Mouse (Mus musculus) T-helper 1 cell (primary cell): Measurements from ENCODE around the gene Il12rb2.

Experiments
- in situ Hi-C: fragments of 300-600 bp; cut with MboI, MseI; formaldehyde crosslinking; loops from one replicate; pipeline ENCODE4 v1.15.1; 2025; ENCODE audit warnings: high pct_unique_total_duplicates

Il12rb2 gene

DNA sequence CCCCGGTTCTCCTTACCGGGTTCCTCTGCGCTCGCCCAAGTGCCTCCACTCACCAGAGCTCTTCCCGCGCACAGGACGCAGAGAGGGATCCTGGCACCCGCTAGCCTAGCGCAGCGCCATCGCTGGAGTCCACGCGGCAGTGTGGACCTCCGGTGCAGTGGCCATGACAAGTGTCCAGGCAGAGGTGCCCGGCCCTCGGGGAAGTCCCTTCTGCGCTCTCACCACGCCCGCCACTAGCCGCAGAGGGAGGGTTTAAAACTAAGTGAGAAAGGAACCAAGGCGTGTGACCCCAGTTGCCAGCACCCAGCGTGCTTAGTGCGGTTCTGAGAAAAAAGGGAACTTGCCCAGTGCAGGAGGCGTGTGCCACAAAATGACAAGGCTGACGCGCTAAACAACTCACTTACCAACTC lies at the start of gene Il12rb2:
TSS of gene Il12rb2 (minus strand) at position 207 of the 410 bp plus-strand sequence.
- in situ Hi-C loops, result no loop called here

- in situ Hi-C loops, result no loop called here
These were observed 45.8 kb upstream of the Il12rb2 start for GRCm38 (mm10) chr6:67421761-67422160.

- in situ Hi-C loops, result no loop called here
These were observed 40.6 kb upstream of the Il12rb2 start for GRCm38 (mm10) chr6:67416557-67416956.

DNA sequence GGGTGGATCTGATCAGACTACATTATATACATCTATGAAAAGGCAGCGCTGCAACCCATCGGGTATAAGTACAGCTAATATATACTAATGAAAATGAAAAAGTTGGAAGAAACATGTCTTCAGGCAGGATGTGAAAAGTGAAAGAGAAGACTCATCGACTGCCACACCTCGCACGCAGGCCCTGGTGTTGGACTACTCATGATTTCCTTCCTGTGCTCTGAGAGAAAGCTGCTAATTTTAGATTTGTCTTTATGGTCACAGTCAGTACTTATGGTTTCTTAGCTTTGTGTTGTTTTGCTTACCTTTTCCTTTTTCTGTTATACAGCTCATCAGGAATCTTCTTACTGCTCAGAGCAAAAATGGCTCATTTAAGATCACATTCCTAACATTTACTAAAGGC lies 39.3 kb upstream of the Il12rb2 start:
- in situ Hi-C loops, result no loop called here

DNA sequence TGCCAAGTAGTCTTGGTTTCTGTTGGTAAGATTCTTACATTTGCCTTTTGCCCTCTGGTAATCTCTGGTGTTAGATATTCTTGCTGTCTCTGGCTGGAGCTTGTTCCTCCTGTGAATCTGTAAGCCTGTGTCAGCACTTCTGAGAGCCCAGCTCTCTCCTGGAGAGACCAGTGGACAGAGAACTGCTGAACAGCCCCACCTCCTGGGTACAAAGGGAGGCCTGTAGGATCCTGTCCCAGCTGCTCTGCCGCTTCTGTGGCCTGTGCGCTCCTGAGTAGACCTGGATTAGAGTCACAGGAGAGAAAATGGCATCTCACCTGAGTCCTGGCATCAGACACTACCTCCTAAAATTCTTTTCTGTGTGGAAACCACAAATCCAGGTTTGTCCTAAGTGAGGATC lies 37.4 kb upstream of the Il12rb2 start:
- in situ Hi-C loops, result no loop called here

GRCm38 (mm10) chr6:67405281-67405682 lies 29.3 kb upstream of the Il12rb2 start:
- in situ Hi-C loops, result no loop called here

DNA sequence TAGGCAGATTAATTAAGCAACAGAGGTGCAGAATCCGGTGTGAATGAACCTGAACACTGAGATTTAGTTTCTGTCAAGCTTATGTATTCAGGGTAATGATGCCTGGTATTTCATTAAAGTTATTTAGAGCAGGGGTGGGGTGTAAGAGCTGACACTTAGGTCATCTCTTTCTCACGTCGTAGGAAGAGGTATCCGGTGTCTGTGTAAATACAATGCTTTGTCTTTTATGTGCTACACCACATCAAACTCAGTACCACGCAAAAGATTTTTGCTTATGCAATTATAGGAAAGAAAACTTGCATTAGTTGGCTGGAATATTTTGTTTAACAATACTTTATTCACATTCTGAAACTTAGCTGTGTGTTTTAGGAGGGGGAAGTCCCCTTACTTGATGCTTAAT lies 23.6 kb upstream of the Il12rb2 start:
- in situ Hi-C loops, result no loop called here

GRCm38 (mm10) chr6:67365785-67366184 lies 10.2 kb downstream of the Il12rb2 start:
- in situ Hi-C loops, result no loop called here

DNA sequence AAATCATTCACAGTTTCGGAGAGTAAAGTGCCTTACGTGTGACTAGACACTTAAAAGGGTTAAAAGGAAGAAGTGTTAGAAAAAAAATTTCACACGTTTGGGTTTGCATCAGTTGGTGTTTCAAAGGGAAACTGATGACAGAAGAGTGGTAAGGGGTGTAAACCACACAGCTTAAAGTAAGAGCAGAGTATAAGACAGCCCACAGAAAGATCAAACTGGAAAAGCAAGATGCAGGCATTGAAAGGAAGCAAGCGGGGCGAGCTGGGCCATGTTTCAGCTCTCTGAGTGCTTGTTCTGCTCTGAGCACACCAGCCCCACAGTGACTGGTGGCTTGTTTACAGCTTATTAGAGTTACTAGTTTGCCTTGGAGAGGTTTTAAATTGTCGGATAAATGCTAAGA lies 27.9 kb downstream of the Il12rb2 start:
- in situ Hi-C loops, result no loop called here

GRCm38 (mm10) chr6:67339494-67339893 lies 36.5 kb downstream of the Il12rb2 start:
- in situ Hi-C loops, result no loop called here

DNA sequence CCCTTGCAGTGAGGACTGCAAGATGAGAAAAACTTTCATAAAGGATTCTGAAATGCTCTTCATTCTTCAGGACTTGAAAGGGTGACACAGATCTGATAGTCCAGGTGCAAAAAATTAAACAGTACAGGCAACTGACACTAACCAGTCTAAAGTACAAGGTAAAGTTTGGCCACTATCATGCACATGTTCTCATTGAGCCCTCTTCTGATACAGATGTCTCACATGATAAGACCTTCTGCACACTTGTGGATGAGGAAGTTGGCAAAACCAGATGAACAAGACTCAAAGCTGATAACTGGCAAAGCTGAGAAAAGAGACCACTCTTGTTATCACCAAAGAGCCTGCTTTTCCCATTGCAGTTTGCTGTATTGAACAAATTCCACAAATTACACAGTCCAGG lies 38.0 kb downstream of the Il12rb2 start:
- in situ Hi-C loops, result no loop called here

DNA sequence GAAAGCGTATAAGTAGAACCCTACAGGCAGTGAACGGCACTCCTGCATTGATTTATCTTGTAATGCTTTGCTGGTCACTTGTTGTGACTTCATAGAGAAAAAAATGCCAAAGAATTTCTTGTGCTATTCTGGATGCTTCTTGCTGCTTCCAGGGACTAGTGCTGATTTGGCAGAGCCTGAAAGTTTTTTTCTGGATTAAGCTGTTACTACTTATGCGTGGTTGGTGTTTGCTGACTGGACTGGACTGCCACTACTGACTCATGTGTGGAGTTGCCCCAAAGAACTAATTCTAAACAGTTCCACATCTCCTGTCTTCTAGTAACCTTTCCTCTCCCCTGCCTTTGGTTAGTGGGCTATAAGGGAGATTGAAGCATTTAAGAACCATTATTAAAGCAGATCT lies 52.2 kb downstream of the Il12rb2 start:
- in situ Hi-C loops, result no loop called here

- in situ Hi-C loops, result no loop called here
These were observed 57.5 kb downstream of the Il12rb2 start for GRCm38 (mm10) chr6:67318451-67318850.

- in situ Hi-C loops, result no loop called here
These were observed 58.1 kb downstream of the Il12rb2 start for GRCm38 (mm10) chr6:67317827-67318338.

DNA sequence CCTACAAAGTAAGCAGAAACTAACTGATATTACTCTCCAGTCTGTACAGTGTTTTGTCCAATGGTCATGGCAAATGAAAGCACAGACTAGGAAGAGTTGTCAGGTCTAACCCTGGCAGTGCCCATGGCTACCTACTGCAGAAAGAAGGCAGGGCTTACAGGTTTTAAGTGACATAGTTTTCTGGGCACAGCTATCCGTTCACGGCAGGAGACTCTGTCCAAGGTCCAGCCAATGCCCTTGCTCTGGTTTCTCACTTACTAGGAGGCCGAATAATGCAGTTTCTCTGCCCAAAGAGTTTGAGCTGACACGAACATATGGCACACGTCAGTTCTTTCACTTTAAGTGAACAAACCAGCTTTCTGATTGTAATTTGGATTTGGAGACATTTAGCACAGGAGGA lies 58.9 kb downstream of the Il12rb2 start:
- in situ Hi-C loops, result no loop called here

DNA sequence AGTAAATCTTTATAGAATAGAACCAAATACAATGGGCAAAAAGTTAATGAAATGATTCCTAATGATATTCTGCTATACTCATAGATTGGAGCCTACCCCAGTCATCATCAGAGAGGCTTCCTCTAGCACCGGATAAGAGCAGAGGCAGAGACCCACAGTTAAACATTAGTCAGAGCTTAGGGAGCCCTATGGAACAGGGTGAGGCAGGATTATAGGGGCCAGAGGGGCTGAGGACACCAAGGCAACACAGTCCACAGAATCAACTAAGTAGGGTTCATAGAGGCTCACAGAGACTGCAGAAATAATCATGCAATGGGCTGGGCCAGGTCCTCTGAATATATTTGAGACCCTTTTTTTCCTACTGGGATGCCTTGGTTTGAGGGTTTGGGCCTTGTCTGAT lies 61.3 kb downstream of the Il12rb2 start:
- in situ Hi-C loops, result no loop called here

DNA sequence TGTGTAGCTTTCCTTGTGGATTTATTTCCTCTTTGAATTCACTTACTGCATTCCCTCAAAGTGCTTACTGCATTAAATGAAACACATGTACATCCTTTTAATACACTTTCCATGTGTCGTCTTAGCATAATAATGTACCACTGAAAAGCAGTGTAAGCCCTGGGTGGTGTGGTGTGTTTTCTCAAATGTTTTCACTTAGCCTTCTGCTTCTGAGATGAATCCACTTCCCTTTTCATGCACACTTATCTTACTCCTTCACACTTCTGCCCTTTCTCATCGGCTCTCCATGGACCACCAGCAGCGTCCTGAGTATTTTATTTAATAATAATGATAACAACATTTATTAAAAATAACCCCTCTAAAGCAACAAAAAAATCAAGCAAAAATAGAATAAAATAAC lies 66.2 kb downstream of the Il12rb2 start:
- in situ Hi-C loops, result no loop called here

- in situ Hi-C loops, result no loop called here
These were observed 67.0 kb downstream of the Il12rb2 start for GRCm38 (mm10) chr6:67308994-67309393.

- in situ Hi-C loops, result no loop called here
These were observed 72.8 kb downstream of the Il12rb2 start for GRCm38 (mm10) chr6:67303210-67303609.

GRCm38 (mm10) chr6:67302471-67302870 lies 73.5 kb downstream of the Il12rb2 start:
- in situ Hi-C loops, result no loop called here

- in situ Hi-C loops, result no loop called here
These were observed 74.8 kb downstream of the Il12rb2 start for GRCm38 (mm10) chr6:67301230-67301629.

DNA sequence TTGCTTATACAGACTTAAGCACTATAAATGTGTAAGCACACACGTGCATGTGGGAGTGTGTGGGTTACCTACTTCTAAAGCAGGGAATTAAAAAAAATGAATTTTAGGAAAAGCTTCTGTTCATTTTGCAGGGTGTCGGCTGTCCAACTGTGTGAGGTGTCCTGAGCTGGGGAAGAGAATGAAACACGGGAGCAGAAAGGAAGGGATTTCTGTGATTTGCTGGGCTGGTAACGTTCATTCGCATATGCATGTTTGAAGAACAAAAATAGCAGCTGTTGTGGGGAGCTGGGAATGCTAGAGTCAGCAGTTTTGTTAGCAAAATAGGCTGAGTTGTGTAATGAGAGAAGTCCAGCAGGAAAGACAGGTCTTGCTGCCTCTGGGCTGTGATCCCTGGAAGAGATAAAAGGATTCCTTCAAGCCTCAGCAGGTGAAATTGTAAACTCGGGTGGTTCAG lies 75.3 kb downstream of the Il12rb2 start:
- in situ Hi-C loops, result no loop called here

DNA sequence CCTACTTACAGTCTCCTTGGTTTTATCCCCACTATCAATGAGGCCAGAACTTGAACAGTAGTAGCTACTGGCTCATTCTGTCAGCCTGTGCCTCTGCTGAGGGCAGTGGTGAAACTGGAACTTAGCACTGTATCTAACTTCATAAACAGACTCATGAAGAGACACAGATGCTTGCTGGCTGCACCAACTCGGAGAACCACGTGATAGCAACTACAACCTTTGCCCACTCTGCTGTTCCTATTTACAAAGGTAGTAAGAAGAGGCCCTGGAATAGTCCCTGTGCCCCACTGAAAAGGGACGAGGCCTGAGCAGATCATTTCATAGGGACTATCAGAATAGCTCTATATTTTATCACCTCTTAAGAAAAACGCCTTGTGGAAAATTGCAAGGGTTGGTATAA lies 75.7 kb downstream of the Il12rb2 start:
- in situ Hi-C loops, result no loop called here

- in situ Hi-C loops, result no loop called here
These were observed 77.2 kb downstream of the Il12rb2 start for GRCm38 (mm10) chr6:67298742-67299141.
